Mouse (Mus musculus) layer of hippocampus, postnatal 25 days (tissue): ENCODE data around the gene Olfr1032. TPM values are rescaled to one million over a fixed set of nuclear protein-coding genes. Genes with fewer than 3 reads are reported as not detected.
"Not testable (repeated sequence)": the region's sequence is repeated elsewhere in the genome, so short reads cannot be mapped to it uniquely, and the experiment has no call there.

Experiments used
- DNase-seq, 2 experiments: peaks; one replicate each; pipeline ENCODE4 v3.0.0; 2022; ENCODE audit warnings: mixed read lengths in 2 of 2, low spot score in 1 of 2; ENCODE audit errors: extremely low spot score in 1 of 2
- total RNA-seq, 2 experiments: library from RNA; stranded (reverse); gene quantifications; 2 replicates each; pipeline ENCODE4 v1.2.3; 2021

The Olfr1032 gene
- total RNA-seq = not detected

DNA sequence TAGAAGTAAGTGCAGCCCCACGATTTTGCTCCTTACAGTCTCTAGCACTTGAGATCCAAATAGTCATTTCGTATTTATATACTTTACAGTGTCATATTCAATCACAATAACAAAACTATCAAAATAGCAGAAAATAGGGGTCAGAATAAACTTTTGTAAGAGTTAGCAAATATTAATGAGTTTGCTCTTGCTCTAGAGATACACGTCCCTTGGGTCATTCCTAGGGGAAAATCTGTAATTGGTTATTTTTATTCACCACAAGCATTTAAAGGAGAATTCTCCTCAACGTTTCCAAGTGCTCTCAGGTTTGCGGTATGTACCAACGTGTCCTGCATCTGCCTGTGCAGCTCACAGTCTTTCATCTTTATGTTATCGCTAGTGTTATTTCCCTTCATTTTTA lies at the start of gene Olfr1032:
Olfr1032 (plus strand) TSS at position 301 of the 400 bp plus-strand sequence.
- no peak for DNase-seq

DNA sequence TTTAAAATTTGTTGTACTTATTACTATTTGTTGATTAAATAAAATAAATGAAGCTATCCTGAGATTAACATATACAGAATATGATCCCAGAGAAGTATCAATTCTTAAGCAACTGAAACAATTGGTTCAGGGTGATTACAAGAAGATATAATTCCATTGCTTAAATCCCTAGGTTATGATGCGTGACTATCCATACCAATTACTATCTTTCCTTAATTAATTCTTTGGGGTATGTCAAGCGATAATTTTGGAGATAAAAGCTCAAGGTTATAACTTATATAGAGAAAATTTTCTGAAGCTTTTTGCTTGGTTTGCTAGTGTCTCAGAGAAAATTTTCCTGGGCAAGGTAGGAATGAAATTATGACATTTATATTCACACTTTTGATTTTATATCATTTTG lies 31.7 kb upstream of the Olfr1032 start, which contains the start of gene Olfr1029:
Olfr1029 (plus strand) TSS at position 301 of the 400 bp plus-strand sequence.
- no peak for DNase-seq

GRCm38 (mm10) chr2:85978976-85979375 lies 26.4 kb upstream of the Olfr1032 start, which contains the start of gene Olfr1030:
Olfr1030 (plus strand) TSS chr2:85979276.
- no peak for DNase-seq

GRCm38 (mm10) chr2:85990004-85990403 lies 15.3 kb upstream of the Olfr1032 start, which contains the start of gene Olfr1031:
Olfr1031 (plus strand) TSS chr2:85990304.
- no peak for DNase-seq

DNA sequence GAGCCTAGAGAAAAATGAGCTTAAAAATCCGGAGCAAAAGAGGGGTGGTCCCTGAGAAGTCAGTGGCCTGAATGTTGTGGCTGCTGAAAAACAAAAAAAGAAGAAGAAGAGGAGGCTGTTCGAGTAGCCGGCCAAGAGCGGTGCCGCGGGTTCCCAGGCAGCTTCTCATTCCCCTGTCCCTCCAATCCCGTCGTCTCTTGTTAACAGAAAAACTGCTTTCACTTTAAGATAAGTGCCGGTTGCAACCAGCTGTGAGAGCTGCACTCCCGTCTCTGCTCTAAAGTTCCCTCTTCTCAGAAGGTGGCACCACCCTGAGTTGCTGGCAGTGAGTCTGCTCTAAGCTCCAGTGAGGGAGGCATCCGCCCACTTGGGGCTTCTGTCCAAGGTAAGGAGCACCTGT lies 15.1 kb downstream of the Olfr1032 start, which contains the start of gene Olfr1033:
Olfr1033 (plus strand) TSS at position 228 of the 400 bp plus-strand sequence.
- DNase-seq = not testable (repeated sequence)

GRCm38 (mm10) chr2:86021518-86021917 lies 16.2 kb downstream of the Olfr1032 start:
- DNase-seq = not testable (repeated sequence)

GRCm38 (mm10) chr2:86045561-86045960 lies 40.2 kb downstream of the Olfr1032 start, which contains the start of gene Olfr1034:
Olfr1034 (plus strand) TSS chr2:86045861.
- no peak for DNase-seq

GRCm38 (mm10) chr2:86050777-86051176 lies 45.4 kb downstream of the Olfr1032 start:
- DNase-seq = not testable (repeated sequence)

Other genes starting within 250 kb of the Olfr1032 start
- gene Olfr1012, start 242.8 kb upstream of the Olfr1032 start, total RNA-seq = not detected
- not detected for gene Olfr1013, start 238.4 kb upstream of the Olfr1032 start, total RNA-seq
- not detected for gene Olfr1014, start 232.8 kb upstream of the Olfr1032 start, total RNA-seq
- not detected for gene Olfr1015, start 223.5 kb upstream of the Olfr1032 start, total RNA-seq
- gene Olfr1016, start 203.0 kb upstream of the Olfr1032 start, total RNA-seq = not detected
- gene Olfr1018, start 187.1 kb upstream of the Olfr1032 start, total RNA-seq = not detected
- gene Olfr1019, start 160.1 kb upstream of the Olfr1032 start, total RNA-seq = not detected
- not detected for gene Olfr1020, start 158.5 kb upstream of the Olfr1032 start, total RNA-seq
- gene Olfr1022, start 136.9 kb upstream of the Olfr1032 start, total RNA-seq = not detected
- gene Olfr1023, start 119.9 kb upstream of the Olfr1032 start, total RNA-seq = not detected
- not detected for gene Olfr1024, start 100.5 kb upstream of the Olfr1032 start, total RNA-seq
- gene Olfr1025-ps1, start 90.3 kb upstream of the Olfr1032 start, total RNA-seq = not detected
- gene Olfr1026, start 84.0 kb upstream of the Olfr1032 start, total RNA-seq = not detected
- not detected for gene Olfr1028, start 55.1 kb upstream of the Olfr1032 start, total RNA-seq
- not detected for gene Olfr1029, start 31.6 kb upstream of the Olfr1032 start, total RNA-seq
- gene Olfr1030, start 26.3 kb upstream of the Olfr1032 start, total RNA-seq = not detected
- gene Olfr1031, start 15.2 kb upstream of the Olfr1032 start, total RNA-seq = not detected
- not detected for gene Olfr1033, start 15.1 kb downstream of the Olfr1032 start, total RNA-seq
- not detected for gene Olfr1034, start 40.3 kb downstream of the Olfr1032 start, total RNA-seq
- gene Olfr1036, start 68.5 kb downstream of the Olfr1032 start, total RNA-seq = not detected
- not detected for gene Olfr1037, start 81.8 kb downstream of the Olfr1032 start, total RNA-seq
- not detected for gene Olfr1039, start 130.4 kb downstream of the Olfr1032 start, total RNA-seq
- gene Olfr1040, start 141.2 kb downstream of the Olfr1032 start, total RNA-seq = not detected
- gene Olfr1042, start 156.3 kb downstream of the Olfr1032 start, total RNA-seq = not detected
- not detected for gene Olfr1043, start 162.0 kb downstream of the Olfr1032 start, total RNA-seq
- gene Olfr1044, start 172.3 kb downstream of the Olfr1032 start, total RNA-seq = not detected
- not detected for gene Olfr52, start 180.1 kb downstream of the Olfr1032 start, total RNA-seq
- gene Olfr1045, start 197.5 kb downstream of the Olfr1032 start, total RNA-seq = not detected
- gene Olfr1046, start 213.8 kb downstream of the Olfr1032 start, total RNA-seq = not detected
- gene Olfr1047, start 225.9 kb downstream of the Olfr1032 start, total RNA-seq = not detected
- gene Olfr1048, start 234.7 kb downstream of the Olfr1032 start, total RNA-seq = not detected